Mouse (Mus musculus) heart, adult 2 months (tissue): ENCODE data around the gene 1700020L24Rik.

Experiments
- CTCF ChIP-seq: fragments of 200-600 bp; IDR thresholded peaks from 2 replicates; pipeline ENCODE4 v1.8.1; 2022; ENCODE audit warnings: antibody characterized with exemption, mild to moderate bottlenecking, moderate library complexity
- EP300 ChIP-seq: fragments of 200-500 bp; IDR thresholded peaks from 2 replicates; pipeline ENCODE4 v1.6.1; 2011; ENCODE audit warnings: low read depth, low read length, control low read depth; ENCODE audit not compliant: insufficient read depth
- POLR2A ChIP-seq: fragments of 200-500 bp; IDR thresholded peaks from 2 replicates; pipeline ENCODE4 v1.6.1; 2011; ENCODE audit warnings: mild to moderate bottlenecking, low read depth, low read length, control low read depth; ENCODE audit not compliant: insufficient read depth

DNA sequence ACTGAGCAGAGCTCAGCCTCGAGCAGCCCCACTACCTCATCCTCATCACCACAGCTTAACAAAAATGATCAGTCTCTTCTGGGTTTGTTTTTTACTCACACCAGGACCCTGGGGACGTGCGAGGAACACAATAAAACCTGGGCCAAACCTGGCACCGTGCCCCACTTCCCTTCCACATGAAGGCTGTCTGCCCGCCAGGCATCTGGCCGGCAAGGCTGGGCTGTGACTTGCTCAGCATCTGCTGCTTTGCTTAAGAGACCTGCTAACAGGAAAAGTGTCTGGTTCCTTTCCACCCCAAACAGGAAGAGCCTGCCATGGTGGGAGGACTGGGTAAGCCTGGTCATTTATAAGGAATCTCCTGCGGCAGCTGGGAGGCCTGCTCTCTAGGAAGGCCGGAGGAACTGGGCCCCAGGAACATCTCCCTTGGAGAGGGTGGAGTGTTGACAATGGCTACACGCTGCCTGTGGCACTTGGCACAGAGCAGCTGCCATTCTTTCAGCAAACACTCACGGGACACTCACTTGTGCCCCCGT, 29.7 kb downstream of the 1700020L24Rik start:
- TF ChIP-seq CTCF, result no peak
- TF ChIP-seq POLR2A, result peak; percentile 22; the same call in 1 of the 2 replicates
- peak; percentile 94 for TF ChIP-seq EP300
